Mouse (Mus musculus) limb, embryonic 12.5 days (tissue): ENCODE results near the gene Plxdc2. TPM values are rescaled to one million over a fixed set of nuclear protein-coding genes. Genes with fewer than 3 reads are reported as not detected.

Experiments used
- ATAC-seq: fragments of 200-750 bp; cut with Nextera tagmentation; 2 replicates; pipeline ENCODE4 v1.8.0; 2017; ENCODE audit warnings: low read depth, moderate TSS enrichment; ENCODE audit not compliant: insufficient number of reproducible peaks, insufficient read depth, low FRiP score, low TSS enrichment
- H3K27ac ChIP-seq: fragments of 300-500 bp; sonication (generic); 2 replicates; pipeline ENCODE4 v1.5.1; 2016; ENCODE audit warnings: mild to moderate bottlenecking, moderate library complexity
- H3K27me3 ChIP-seq: fragments of 300-500 bp; sonication (generic); 2 replicates; pipeline ENCODE4 v1.6.1; 2016; ENCODE audit warnings: mild to moderate bottlenecking, moderate library complexity
- H3K36me3 ChIP-seq: fragments of 300-500 bp; sonication (generic); 2 replicates; pipeline ENCODE4 v1.6.1; 2016; ENCODE audit warnings: mild to moderate bottlenecking, moderate library complexity
- H3K4me1 ChIP-seq: fragments of 300-500 bp; sonication (generic); replicated peaks from 2 replicates; pipeline ENCODE4 v1.6.1; 2016
- H3K4me2 ChIP-seq: fragments of 300-500 bp; sonication (generic); 2 replicates; pipeline ENCODE4 v1.6.1; 2016; ENCODE audit warnings: mild to moderate bottlenecking, moderate library complexity
- H3K4me3 ChIP-seq: fragments of 300-500 bp; sonication (generic); replicated peaks from 2 replicates; pipeline ENCODE4 v1.5.1; 2016; ENCODE audit warnings: mild to moderate bottlenecking
- H3K9ac ChIP-seq: fragments of 300-500 bp; sonication (generic); replicated peaks from 2 replicates; pipeline ENCODE4 v1.6.1; 2016; ENCODE audit warnings: mild to moderate bottlenecking, moderate library complexity
- H3K9me3 ChIP-seq: fragments of 300-500 bp; sonication (generic); 2 replicates; pipeline ENCODE4 v1.6.1; 2016; ENCODE audit warnings: mild to moderate bottlenecking, moderate library complexity
- WGBS: fragments of 180-500 bp; shearing (Covaris S2); methylation state at CpG from one replicate; pipeline ENCODE4 v1.1.7; 2016; 5-methylcytosine and 5-hydroxymethylcytosine counted together
- polyA plus RNA-seq: library from polyadenylated mRNA; unstranded; fragments of >200 nt; fragmentation: Nextera tagmentation; extraction: Ambion mirVana; gene quantifications from 2 replicates; pipeline ENCODE4 v1.2.1, GENCODE M21; 2016

The Plxdc2 gene
- polyA plus RNA-seq, 1 experiment from 2014 or later = 23.1 TPM

- no peaks in the 10 kb centered on the region for H3K9me3 ChIP-seq
- H3K4me2 ChIP-seq = no peak overlapping the region
- ATAC-seq = peak; percentile 79; the same call in 1 of the 2 replicates
- H3K4me3 ChIP-seq = no peak overlapping the region
- H3K27me3 ChIP-seq = no peaks in the 10 kb centered on the region
- H3K36me3 ChIP-seq = no peaks in the 10 kb centered on the region
- H3K9ac ChIP-seq = no peak overlapping the region
- 18% methylated on average over 1 of the region's 1 CpGs for WGBS
- peak overlapping the region; percentile 70 for H3K27ac ChIP-seq
- H3K4me1 ChIP-seq = peaks cover 16% of the 10 kb centered on the region
Observed at GRCm38 (mm10) chr2:16578153-16578552, 222.0 kb downstream of the Plxdc2 start.

DNA sequence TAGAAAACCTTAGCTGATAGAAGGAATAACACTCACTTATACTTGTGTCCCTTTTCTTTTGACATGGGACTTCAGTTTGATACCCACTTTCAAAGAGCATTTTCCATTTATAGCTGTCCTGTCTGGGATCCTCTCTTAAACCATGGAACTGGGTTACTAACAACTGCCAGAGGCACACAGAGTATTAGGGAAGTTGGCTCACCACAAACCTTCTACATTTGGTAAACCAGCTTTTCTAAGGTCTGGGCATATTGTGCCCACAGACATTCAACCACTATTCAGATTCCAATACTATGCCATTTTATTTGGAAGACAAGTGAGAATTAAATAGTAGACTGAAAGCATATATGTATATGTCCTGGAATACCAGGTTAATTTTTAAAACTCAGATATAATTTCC, 232.4 kb downstream of the Plxdc2 start:
- Histone ChIP-seq H3K27ac (no peak overlapping the region), H3K36me3 (no peaks in the 10 kb centered on the region)
- ATAC-seq = no peak

DNA sequence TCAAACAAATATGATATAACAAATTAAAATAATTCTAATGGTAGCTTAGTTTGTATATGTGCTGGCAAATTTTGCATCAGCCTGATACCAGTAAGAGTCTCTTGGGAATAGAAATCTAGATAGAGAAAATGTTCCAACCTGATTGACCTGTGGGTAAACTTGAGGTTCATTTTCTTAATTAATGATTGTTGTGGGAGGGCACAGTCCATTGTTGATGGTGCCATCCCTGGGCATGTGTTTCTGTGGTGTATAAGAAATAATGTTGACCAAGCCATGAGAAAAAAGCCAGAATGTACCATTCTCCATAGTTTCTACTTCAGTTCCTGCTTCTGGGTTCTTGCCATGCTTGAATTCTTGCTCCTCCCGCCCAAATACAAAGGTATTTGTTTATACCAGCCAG, 239.3 kb downstream of the Plxdc2 start:
- Histone ChIP-seq H3K9me3 (no peaks in the 10 kb centered on the region), H3K4me3 (no peak overlapping the region), H3K27ac (no peak overlapping the region), H3K4me2 (no peak overlapping the region), H3K27me3 (no peaks in the 10 kb centered on the region), H3K9ac (no peak overlapping the region), H3K4me1 (no peaks in the 10 kb centered on the region), H3K36me3 (no peaks in the 10 kb centered on the region)
- 66% methylated on average over 1 of the region's 1 CpGs for WGBS
- no peak for ATAC-seq

More for the DNA sequence above, 232.4 kb downstream of the Plxdc2 start:
- Histone ChIP-seq H3K4me3 (no peak overlapping the region), H3K4me2 (no peak overlapping the region), H3K27me3 (no peaks in the 10 kb centered on the region), H3K9me3 (no peaks in the 10 kb centered on the region), H3K4me1 (no peaks in the 10 kb centered on the region), H3K9ac (no peak overlapping the region)

- no peak overlapping the region for H3K27ac ChIP-seq
- no peaks in the 10 kb centered on the region for H3K4me1 ChIP-seq
- no peak for ATAC-seq
- no peaks in the 10 kb centered on the region for H3K9me3 ChIP-seq
- WGBS = 76% methylated on average over 3 of the region's 3 CpGs
- no peak overlapping the region for H3K4me3 ChIP-seq
- H3K27me3 ChIP-seq = no peaks in the 10 kb centered on the region
- H3K4me2 ChIP-seq = no peak overlapping the region
- no peaks in the 10 kb centered on the region for H3K36me3 ChIP-seq
- no peak overlapping the region for H3K9ac ChIP-seq
Observed at GRCm38 (mm10) chr2:16598231-16598630, 242.1 kb downstream of the Plxdc2 start.

GRCm38 (mm10) chr2:16604291-16604690, 248.2 kb downstream of the Plxdc2 start:
- Histone ChIP-seq H3K4me2 (no peak overlapping the region), H3K9me3 (no peaks in the 10 kb centered on the region), H3K4me3 (no peak overlapping the region), H3K36me3 (no peaks in the 10 kb centered on the region), H3K9ac (no peak overlapping the region), H3K4me1 (no peaks in the 10 kb centered on the region; the same call in 1 of the 2 replicates), H3K27ac (no peak overlapping the region), H3K27me3 (no peaks in the 10 kb centered on the region)
- 82% methylated on average over 3 of the region's 3 CpGs for WGBS
- no peak for ATAC-seq

GRCm38 (mm10) chr2:16607792-16608586, 251.9 kb downstream of the Plxdc2 start:
- ATAC-seq = no peak
- H3K9me3 ChIP-seq = peaks cover 5% of the 10 kb centered on the region; the same call in 1 of the 2 replicates
- no peak overlapping the region for H3K4me3 ChIP-seq
- H3K36me3 ChIP-seq = no peaks in the 10 kb centered on the region
- 67% methylated on average over 3 of the region's 3 CpGs for WGBS
- no peak overlapping the region for H3K9ac ChIP-seq
- no peak overlapping the region for H3K27ac ChIP-seq
- no peaks in the 10 kb centered on the region for H3K27me3 ChIP-seq
- no peak overlapping the region for H3K4me2 ChIP-seq
- no peaks in the 10 kb centered on the region; the same call in 1 of the 2 replicates for H3K4me1 ChIP-seq

GRCm38 (mm10) chr2:16642061-16642460, 286.0 kb downstream of the Plxdc2 start:
- Histone ChIP-seq H3K4me3 (no peak overlapping the region), H3K27me3 (no peaks in the 10 kb centered on the region), H3K36me3 (no peaks in the 10 kb centered on the region), H3K27ac (no peak overlapping the region), H3K9me3 (peaks cover 4% of the 10 kb centered on the region; the same call in 1 of the 2 replicates), H3K9ac (no peak overlapping the region), H3K4me2 (no peak overlapping the region), H3K4me1 (no peaks in the 10 kb centered on the region)
- WGBS = 97% methylated on average over 3 of the region's 3 CpGs
- no peak for ATAC-seq

- H3K9me3 ChIP-seq = no peaks in the 10 kb centered on the region
- no peak overlapping the region for H3K27ac ChIP-seq
- H3K4me1 ChIP-seq = no peaks in the 10 kb centered on the region
- H3K36me3 ChIP-seq = no peaks in the 10 kb centered on the region
- no peak overlapping the region for H3K4me2 ChIP-seq
- H3K9ac ChIP-seq = no peak overlapping the region
- no peak overlapping the region for H3K4me3 ChIP-seq
- ATAC-seq = no peak
- no peaks in the 10 kb centered on the region for H3K27me3 ChIP-seq
- WGBS = 80% methylated on average over 2 of the region's 2 CpGs
Observed at GRCm38 (mm10) chr2:16651713-16652112, 295.6 kb downstream of the Plxdc2 start.

- no peak overlapping the region for H3K4me3 ChIP-seq
- 6% methylated on average over 1 of the region's 1 CpGs for WGBS
- no peak for ATAC-seq
- no peaks in the 10 kb centered on the region for H3K36me3 ChIP-seq
- H3K27ac ChIP-seq = no peak overlapping the region
- peaks cover 16% of the 10 kb centered on the region; the same call in 1 of the 2 replicates for H3K4me1 ChIP-seq
- H3K9me3 ChIP-seq = no peaks in the 10 kb centered on the region
- no peak overlapping the region for H3K4me2 ChIP-seq
- no peak overlapping the region for H3K9ac ChIP-seq
- no peaks in the 10 kb centered on the region for H3K27me3 ChIP-seq
Observed at GRCm38 (mm10) chr2:16664516-16664915, 308.4 kb downstream of the Plxdc2 start.

DNA sequence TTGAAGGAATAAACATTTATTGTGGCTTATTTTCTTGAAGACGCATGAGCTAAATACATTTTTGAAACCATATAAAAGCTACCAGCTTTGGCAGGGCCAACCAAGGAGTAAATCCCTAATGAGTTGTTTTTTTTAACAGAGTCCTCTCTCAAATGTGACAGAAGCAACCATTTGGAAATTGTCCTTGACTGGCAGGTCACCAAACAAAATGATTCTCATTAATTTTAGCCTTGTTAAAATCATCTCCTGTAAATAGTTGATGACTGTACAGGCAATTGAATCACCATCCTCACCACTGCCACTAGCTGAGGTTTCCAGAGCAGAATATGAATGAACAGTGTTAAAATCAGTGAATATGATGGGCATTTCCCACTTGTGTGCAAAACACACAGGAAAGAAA, 312.3 kb downstream of the Plxdc2 start:
- no peaks in the 10 kb centered on the region for H3K9me3 ChIP-seq
- no peak overlapping the region for H3K9ac ChIP-seq
- H3K4me2 ChIP-seq = no peak overlapping the region
- no peak overlapping the region for H3K27ac ChIP-seq
- peaks cover 9% of the 10 kb centered on the region; the same call in 1 of the 2 replicates for H3K4me1 ChIP-seq
- H3K36me3 ChIP-seq = peaks cover 6% of the 10 kb centered on the region; the same call in 1 of the 2 replicates
- WGBS = 84% methylated on average over 1 of the region's 1 CpGs
- H3K4me3 ChIP-seq = no peak overlapping the region
- ATAC-seq = no peak
- no peaks in the 10 kb centered on the region for H3K27me3 ChIP-seq

GRCm38 (mm10) chr2:16682905-16683304, 326.8 kb downstream of the Plxdc2 start:
- H3K27me3 ChIP-seq = no peaks in the 10 kb centered on the region
- H3K9me3 ChIP-seq = no peaks in the 10 kb centered on the region
- no peak overlapping the region for H3K9ac ChIP-seq
- WGBS = 90% methylated on average over 3 of the region's 3 CpGs
- H3K4me1 ChIP-seq = no peaks in the 10 kb centered on the region
- no peak overlapping the region for H3K4me2 ChIP-seq
- H3K36me3 ChIP-seq = no peaks in the 10 kb centered on the region
- H3K4me3 ChIP-seq = no peak overlapping the region
- no peak overlapping the region for H3K27ac ChIP-seq
- no peak for ATAC-seq

GRCm38 (mm10) chr2:16683739-16684138, 327.6 kb downstream of the Plxdc2 start:
- 70% methylated on average over 3 of the region's 3 CpGs for WGBS
- Histone ChIP-seq H3K4me1 (no peaks in the 10 kb centered on the region), H3K9ac (no peak overlapping the region), H3K4me3 (no peak overlapping the region), H3K4me2 (no peak overlapping the region), H3K27me3 (no peaks in the 10 kb centered on the region), H3K27ac (no peak overlapping the region), H3K36me3 (no peaks in the 10 kb centered on the region), H3K9me3 (no peaks in the 10 kb centered on the region)
- ATAC-seq = no peak
